Mouse (Mus musculus): ENCODE results near the gene Tmem214. TPM values are rescaled to one million over a fixed set of nuclear protein-coding genes. Genes with fewer than 3 reads are reported as not detected.
A peak's percentile ranks its signal among the peaks of the same experiment; 100 is the strongest.

Tmem214 gene
- total and polyA plus RNA-seq, 2 experiments from 2014 or later: 64.6 to 78.3 TPM

DNA sequence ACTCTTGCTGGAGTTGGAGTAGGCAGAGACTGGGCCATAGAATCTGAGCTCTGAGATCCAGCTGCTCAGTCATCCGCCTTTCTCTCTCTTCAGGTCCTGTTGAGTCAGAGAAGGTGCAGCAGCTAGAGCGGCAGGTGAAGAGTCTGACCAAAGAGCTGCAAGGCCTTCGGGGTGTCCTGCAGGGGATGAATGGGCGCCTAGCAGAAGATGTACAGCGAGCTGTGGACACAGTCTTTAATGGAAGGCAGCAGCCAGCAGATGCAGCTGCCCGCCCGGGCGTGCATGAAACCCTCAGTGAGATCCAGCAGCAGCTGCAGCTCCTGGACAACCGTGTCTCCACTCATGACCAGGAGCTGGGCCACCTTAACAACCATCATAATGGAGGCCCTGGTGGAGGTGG lies 49.0 kb downstream of the Tmem214 start:
- Histone ChIP-seq H3K4me1 (ENCODE audit: insufficient read depth, low read length) (peaks cover 3% of the 10 kb centered on the region; the same call in 1 of the 2 replicates), H3K4me2 (ENCODE audit: low read depth, low read length, poor library complexity, severe bottlenecking) (no peak overlapping the region), H3K27me3 (ENCODE audit: insufficient read depth, low read length) (no peaks in the 10 kb centered on the region), H3K36me3 (ENCODE audit: insufficient read depth, low read length) (no peaks in the 10 kb centered on the region), H3K9me3 (ENCODE audit: low read length) (no peaks in the 10 kb centered on the region), H3K9ac (replicated peaks; ENCODE audit: low read length, poor library complexity, severe bottlenecking) (no peak overlapping the region; the same call in 1 of the 2 replicates), H3K27ac (ENCODE audit: low read depth, low read length) (no peak overlapping the region), H3K4me3 (ENCODE audit: low read depth, low read length) (no peak overlapping the region)
- 94% methylated on average over 9 of the region's 9 CpGs for WGBS
- no peak for TF ChIP-seq CTCF (IDR thresholded peaks at IDR 0.05)
- no peak for ATAC-seq (ENCODE audit: low FRiP score)
- DNase-seq (ENCODE audit: low spot score): no peak

DNA sequence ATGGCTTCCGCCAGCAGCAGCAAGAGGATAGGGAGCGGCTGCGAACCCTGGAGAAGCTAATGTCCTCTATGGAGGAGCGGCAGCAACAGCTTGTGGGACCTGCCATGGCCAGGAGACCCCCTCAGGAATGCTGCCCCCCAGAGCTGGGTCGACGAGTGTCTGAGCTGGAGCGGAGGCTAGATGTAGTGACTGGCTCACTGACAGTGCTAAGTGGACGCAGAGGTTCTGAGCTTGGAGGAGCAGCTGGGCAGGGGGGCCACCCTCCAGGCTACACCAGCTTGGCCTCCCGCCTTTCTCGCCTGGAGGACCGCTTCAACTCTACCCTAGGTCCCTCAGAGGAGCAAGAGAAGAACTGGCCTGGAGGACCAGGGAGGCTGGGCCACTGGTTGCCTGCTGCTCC lies 49.5 kb downstream of the Tmem214 start:
- TF ChIP-seq CTCF (IDR thresholded peaks at IDR 0.05): no peak
- 85% methylated on average over 11 of the region's 11 CpGs for WGBS
- H3K27me3 ChIP-seq (ENCODE audit: insufficient read depth, low read length): no peaks in the 10 kb centered on the region
- ATAC-seq (ENCODE audit: low FRiP score) (no peak), DNase-seq (ENCODE audit: low spot score) (no peak)
- H3K27ac ChIP-seq (ENCODE audit: low read depth, low read length): no peak overlapping the region
- H3K36me3 ChIP-seq (ENCODE audit: insufficient read depth, low read length): no peaks in the 10 kb centered on the region
- H3K9me3 ChIP-seq (ENCODE audit: low read length): no peaks in the 10 kb centered on the region
- H3K4me2 ChIP-seq (ENCODE audit: low read depth, low read length, poor library complexity, severe bottlenecking): no peak overlapping the region
- peaks cover 3% of the 10 kb centered on the region; the same call in 1 of the 2 replicates for H3K4me1 ChIP-seq (ENCODE audit: insufficient read depth, low read length)
- H3K4me3 ChIP-seq (ENCODE audit: low read depth, low read length): no peak overlapping the region
- no peak overlapping the region for H3K9ac ChIP-seq (replicated peaks; ENCODE audit: low read length, poor library complexity, severe bottlenecking)

DNA sequence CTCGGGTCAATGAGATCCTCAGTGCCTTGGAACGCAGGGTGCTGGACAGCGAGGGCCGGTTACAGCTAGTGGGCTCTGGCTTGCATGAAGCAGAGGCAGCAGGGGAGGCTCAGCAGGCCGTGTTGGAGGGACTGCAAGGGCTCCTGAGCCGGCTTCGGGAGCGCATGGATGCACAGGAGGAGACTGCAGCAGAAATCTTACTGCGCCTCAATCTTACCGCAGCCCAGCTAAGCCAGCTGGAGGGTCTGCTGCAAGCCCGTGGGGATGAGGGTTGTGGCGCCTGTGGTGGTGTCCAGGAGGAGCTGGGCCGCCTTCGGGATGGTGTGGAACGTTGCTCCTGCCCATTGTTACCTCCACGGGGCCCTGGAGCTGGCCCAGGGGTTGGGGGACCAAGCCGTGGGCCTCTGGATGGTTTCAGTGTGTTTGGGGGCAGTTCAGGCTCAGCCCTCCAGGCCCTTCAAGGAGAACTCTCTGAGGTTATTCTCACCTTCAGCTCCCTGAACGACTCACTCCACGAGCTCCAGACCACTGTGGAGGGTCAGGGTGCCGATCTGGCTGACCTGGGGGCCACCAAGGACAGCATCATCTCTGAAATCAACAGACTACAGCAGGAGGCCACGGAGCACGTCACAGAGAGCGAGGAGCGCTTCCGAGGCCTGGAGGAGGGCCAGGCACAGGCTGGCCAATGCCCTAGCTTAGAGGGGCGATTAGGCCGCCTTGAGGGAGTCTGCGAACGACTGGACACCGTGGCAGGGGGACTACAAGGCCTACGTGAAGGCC lies 50.3 kb downstream of the Tmem214 start:
- Histone ChIP-seq H3K27me3 (ENCODE audit: insufficient read depth, low read length) (no peaks in the 10 kb centered on the region), H3K27ac (ENCODE audit: low read depth, low read length) (no peak overlapping the region), H3K9me3 (ENCODE audit: low read length) (no peaks in the 10 kb centered on the region), H3K36me3 (ENCODE audit: insufficient read depth, low read length) (no peaks in the 10 kb centered on the region), H3K4me1 (ENCODE audit: insufficient read depth, low read length) (peaks cover 3% of the 10 kb centered on the region; the same call in 1 of the 2 replicates), H3K4me3 (ENCODE audit: low read depth, low read length) (no peak overlapping the region), H3K9ac (replicated peaks; ENCODE audit: low read length, poor library complexity, severe bottlenecking) (no peak overlapping the region), H3K4me2 (ENCODE audit: low read depth, low read length, poor library complexity, severe bottlenecking) (no peak overlapping the region)
- DNase-seq (ENCODE audit: low spot score) (no peak), ATAC-seq (ENCODE audit: low FRiP score) (no peak)
- no peak for TF ChIP-seq CTCF (IDR thresholded peaks at IDR 0.05)
- 86% methylated on average over 31 of the region's 31 CpGs for WGBS

DNA sequence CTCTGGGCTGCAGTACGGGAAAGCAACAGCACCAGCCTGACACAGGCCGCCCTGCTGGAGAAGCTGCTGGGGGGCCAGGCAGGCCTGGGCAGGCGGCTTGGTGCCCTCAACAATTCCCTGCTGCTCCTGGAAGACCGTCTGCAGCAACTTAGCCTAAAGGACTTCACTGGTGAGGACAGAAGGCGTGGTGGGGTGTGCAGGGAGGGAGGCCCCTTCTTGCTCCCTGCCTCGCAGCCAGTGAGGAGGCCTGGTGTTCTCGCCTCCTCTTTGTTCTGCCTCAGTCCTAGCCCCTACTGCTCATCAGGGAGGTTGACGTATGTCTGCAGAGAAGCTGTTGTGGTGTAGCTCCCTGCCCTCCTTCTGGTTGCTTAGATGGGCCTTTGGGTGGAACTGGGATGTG lies 50.9 kb downstream of the Tmem214 start:
- no peaks in the 10 kb centered on the region for H3K9me3 ChIP-seq (ENCODE audit: low read length)
- H3K27ac ChIP-seq (ENCODE audit: low read depth, low read length): no peak overlapping the region
- no peak overlapping the region for H3K4me2 ChIP-seq (ENCODE audit: low read depth, low read length, poor library complexity, severe bottlenecking)
- no peaks in the 10 kb centered on the region for H3K27me3 ChIP-seq (ENCODE audit: insufficient read depth, low read length)
- no peak overlapping the region for H3K4me3 ChIP-seq (ENCODE audit: low read depth, low read length)
- peaks cover 3% of the 10 kb centered on the region; the same call in 1 of the 2 replicates for H3K4me1 ChIP-seq (ENCODE audit: insufficient read depth, low read length)
- no peak overlapping the region for H3K9ac ChIP-seq (replicated peaks; ENCODE audit: low read length, poor library complexity, severe bottlenecking)
- no peaks in the 10 kb centered on the region for H3K36me3 ChIP-seq (ENCODE audit: insufficient read depth, low read length)
- ATAC-seq (ENCODE audit: low FRiP score) (no peak), DNase-seq (ENCODE audit: low spot score) (no peak)
- no peak for TF ChIP-seq CTCF (IDR thresholded peaks at IDR 0.05)
- WGBS: 79% methylated on average over 8 of the region's 8 CpGs

DNA sequence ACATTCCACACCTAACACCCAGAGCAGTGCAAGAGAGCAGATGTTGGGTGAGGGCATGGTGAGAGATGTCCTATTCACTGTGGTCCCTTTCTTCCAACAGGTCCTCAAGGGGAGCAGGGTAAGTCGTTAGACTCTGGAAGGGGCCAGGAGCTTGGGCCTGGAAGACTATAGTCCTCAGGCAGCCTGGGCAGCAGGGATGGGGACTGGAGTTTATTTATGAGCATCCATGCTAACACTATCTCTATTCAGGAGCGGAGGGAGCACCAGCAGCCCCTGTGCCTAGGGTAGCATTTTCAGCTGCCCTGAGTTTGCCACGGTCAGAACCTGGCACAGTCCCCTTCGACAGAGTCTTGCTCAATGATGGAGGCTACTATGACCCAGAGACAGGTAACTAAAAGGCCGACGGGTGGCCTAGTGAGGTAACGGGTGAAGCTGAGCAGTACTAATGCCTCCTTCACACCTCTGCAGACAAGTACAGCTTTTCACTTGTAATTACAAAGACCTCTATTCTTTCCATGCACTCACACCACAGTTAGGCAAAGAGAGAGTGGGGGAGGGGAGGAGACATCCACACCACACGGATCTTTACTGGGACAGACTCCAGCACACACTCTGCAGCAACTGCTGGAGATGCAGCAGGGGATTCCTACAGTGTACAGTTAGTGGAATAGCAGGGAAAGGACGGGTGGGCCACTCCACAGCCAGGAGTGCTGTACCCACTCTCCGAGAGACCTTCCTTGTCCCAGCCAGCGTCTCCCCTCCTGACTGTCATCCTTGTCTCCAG lies 52.2 kb downstream of the Tmem214 start:
- no peaks in the 10 kb centered on the region for H3K9me3 ChIP-seq (ENCODE audit: low read length)
- TF ChIP-seq CTCF (IDR thresholded peaks at IDR 0.05): no peak
- peaks cover 3% of the 10 kb centered on the region; the same call in 1 of the 2 replicates for H3K4me1 ChIP-seq (ENCODE audit: insufficient read depth, low read length)
- H3K9ac ChIP-seq (replicated peaks; ENCODE audit: low read length, poor library complexity, severe bottlenecking): no peak overlapping the region
- 68% methylated on average over 11 of the region's 11 CpGs for WGBS
- H3K4me3 ChIP-seq (ENCODE audit: low read depth, low read length): no peak overlapping the region
- no peaks in the 10 kb centered on the region for H3K27me3 ChIP-seq (ENCODE audit: insufficient read depth, low read length)
- ATAC-seq (ENCODE audit: low FRiP score) (no peak), DNase-seq (ENCODE audit: low spot score) (no peak)
- H3K36me3 ChIP-seq (ENCODE audit: insufficient read depth, low read length): no peaks in the 10 kb centered on the region
- H3K4me2 ChIP-seq (ENCODE audit: low read depth, low read length, poor library complexity, severe bottlenecking): no peak overlapping the region
- H3K27ac ChIP-seq (ENCODE audit: low read depth, low read length): no peak overlapping the region; the same call in 1 of the 2 replicates

DNA sequence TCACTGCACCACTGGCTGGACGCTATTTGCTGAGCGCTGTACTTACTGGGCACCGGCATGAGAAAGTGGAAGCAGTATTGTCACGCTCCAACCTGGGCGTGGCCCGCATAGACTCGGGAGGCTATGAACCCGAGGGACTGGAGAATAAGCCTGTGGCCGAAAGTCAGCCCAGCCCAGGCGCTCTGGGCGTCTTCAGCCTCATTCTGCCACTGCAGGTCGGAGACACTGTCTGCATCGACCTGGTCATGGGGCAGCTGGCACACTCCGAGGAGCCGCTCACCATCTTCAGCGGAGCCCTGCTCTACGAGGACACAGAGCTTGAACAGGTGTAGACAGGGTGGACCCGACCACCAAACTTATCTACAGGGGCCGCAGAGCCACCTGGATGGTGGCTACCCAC lies 52.8 kb downstream of the Tmem214 start:
- ATAC-seq (ENCODE audit: low FRiP score) (no peak), DNase-seq (ENCODE audit: low spot score) (no peak)
- Histone ChIP-seq H3K9me3 (ENCODE audit: low read length) (no peaks in the 10 kb centered on the region), H3K9ac (replicated peaks; ENCODE audit: low read length, poor library complexity, severe bottlenecking) (no peak overlapping the region), H3K4me3 (ENCODE audit: low read depth, low read length) (no peak overlapping the region), H3K4me1 (ENCODE audit: insufficient read depth, low read length) (peaks cover 1% of the 10 kb centered on the region; the same call in 1 of the 2 replicates), H3K27me3 (ENCODE audit: insufficient read depth, low read length) (no peaks in the 10 kb centered on the region), H3K4me2 (ENCODE audit: low read depth, low read length, poor library complexity, severe bottlenecking) (peak overlapping the region; percentile 88; the same call in 1 of the 2 replicates), H3K27ac (ENCODE audit: low read depth, low read length) (no peak overlapping the region), H3K36me3 (ENCODE audit: insufficient read depth, low read length) (no peaks in the 10 kb centered on the region)
- TF ChIP-seq CTCF (IDR thresholded peaks at IDR 0.05): no peak
- 66% methylated on average over 19 of the region's 19 CpGs for WGBS

Measured in midbrain, postnatal 0 days (tissue).